Mouse (Mus musculus) skeletal muscle tissue, adult 2 months (tissue): Measurements from ENCODE around the gene Mcm2.

Experiments
- DNase-seq: peaks from one replicate; pipeline ENCODE4 v3.0.0-alpha.2; 2012; ENCODE audit warnings: low read depth, low spot score

Gene Mcm2

DNA sequence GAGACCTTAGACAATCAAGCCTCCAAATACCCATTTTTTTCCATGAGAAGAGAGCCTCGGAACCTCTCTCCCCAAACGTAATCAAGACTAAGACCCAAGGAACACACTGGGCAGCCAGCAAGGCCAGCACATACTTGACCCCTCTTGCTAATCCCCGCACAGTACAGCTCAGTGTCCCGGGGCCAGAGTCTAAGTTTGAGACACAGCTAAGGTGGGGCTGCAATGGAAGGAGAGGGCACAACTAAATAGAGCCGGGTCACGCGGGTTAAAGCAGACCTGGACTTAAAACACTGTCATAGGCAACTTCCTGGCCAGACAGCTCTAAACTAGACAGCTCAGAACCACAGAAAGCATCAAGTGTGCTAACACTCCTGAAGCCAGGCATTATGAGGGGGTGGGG lies 7.7 kb downstream of the Mcm2 start:
- DNase-seq, result no peak

DNA sequence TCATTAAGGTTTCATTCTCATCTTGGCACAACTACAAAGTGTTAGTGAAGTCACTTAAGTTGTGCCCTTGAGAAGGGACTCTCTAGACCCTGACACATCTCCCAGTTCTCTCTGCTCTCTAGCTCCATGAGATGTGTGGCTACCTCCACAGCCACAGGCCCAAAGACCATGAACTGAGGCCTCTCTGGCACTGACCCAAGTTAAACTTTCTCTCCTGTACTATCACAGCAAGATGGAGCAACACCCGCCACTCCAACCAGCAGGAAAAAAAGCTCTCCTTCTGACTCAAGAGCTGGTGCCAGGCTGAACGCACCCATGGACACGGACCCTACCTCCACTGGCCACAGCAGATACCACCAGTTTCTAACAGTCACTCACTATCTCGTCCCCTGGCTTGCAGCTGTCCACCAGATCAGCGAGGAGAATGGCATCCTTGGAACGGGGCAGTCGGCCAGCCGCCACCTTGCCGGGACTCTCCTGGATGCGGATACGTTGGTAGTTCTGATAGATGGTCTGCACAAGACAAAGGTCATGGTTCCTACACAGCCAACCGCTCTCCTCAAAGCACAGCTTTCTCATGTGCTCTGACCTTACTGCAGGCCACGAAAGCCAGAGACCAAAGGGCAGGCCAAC lies 9.1 kb downstream of the Mcm2 start:
- DNase-seq, result no peak

DNA sequence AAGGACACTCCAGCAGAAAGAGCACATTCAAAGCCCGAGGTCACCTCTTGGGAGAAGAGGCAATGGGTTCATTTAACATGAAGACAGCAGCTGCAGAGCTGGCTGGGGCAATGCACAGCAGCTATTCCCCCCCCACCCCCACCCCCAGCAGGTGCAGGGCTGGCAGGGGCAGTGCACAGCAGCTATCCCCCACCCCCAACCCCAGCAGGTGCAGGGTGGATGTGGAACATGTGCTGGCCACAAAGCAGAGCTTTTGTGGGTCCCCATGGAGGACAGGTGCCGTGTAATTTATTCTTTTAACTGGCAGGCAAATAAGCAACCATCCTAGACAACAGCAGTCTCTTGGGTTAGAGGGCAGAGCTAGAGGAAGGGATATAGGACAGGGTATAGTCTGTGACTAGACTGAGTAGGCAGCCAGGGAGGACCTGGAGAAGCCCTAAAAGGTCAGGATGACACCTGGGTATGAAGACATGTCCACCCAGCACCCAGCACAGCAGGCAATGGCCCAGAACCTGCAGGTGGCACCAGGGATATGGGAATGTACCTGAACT lies 12.1 kb downstream of the Mcm2 start:
- DNase-seq, result no peak

DNA sequence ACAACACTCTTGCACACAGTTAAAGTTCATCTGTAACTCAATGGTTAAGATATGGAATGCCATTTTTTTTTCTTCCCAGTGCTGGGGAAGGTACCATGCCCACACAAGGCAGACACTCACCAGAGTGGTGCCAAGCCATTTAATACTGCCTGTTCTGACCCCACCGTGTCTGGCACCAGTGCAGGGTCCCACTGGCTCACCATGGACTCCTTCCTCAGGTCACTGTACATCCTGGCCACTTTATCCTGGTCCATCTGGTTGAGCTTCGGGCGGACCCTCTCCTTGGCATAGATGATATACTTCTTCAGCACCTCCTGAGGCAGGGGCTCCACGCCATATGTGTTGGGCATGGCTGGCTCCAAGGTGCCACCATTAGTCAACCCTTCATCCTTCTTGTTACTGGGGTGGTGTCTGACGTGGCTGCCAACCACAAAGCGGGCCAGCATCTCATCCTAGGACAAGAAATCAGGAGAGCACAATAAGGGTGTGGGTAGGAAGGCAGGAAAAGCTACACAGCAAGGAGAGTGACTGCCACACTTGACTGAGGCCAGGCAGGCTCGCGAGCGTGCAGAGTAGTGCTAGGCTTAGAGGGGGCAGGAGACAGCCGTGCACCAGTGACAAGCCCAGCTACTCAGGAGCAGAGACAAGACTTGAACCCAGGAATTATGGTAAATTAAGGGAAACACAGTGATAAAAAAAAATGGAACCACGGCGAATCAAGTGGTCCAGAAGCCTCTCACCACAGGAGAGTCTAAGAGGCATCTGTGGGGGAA lies 12.8 kb downstream of the Mcm2 start:
- no peak for DNase-seq

DNA sequence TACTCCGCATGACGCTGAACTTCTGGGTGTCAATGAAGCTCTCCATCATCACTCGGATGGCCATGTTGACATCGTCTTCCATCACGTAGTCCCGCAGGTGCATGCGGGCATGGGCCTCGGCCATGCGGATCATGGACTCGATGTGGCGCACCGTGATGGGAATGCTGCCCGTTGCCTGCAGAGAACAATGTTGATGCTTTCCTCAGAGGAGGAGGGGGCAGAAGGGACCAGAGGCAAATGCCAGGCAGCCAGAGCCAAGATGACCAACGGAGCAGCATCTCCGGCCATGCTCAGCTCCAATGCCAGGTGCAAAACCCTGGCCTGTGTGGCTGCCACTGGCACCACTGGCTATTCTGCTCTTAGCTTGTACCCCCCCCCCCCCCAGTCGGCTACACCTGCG lies 13.9 kb downstream of the Mcm2 start:
- DNase-seq, result no peak

DNA sequence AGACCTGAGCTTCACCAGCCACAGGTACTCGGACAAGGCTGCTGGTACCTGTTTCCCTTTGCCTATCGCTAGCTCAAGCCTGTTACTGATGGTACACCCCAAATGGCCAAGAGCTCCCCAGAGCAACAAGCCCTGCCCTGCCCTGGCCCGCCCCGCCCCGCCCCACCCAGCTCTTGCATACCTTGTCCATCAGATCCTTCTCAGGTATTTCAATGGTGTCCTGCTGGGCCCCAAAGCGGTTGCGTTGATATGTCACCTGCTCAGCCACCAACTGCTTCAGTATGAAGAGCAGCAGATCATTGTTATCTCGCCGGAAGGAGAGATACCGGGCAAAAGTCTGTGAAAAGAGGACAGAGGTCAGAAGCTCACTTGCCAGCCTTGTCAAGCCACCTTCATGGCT lies 14.4 kb downstream of the Mcm2 start:
- no peak for DNase-seq

DNA sequence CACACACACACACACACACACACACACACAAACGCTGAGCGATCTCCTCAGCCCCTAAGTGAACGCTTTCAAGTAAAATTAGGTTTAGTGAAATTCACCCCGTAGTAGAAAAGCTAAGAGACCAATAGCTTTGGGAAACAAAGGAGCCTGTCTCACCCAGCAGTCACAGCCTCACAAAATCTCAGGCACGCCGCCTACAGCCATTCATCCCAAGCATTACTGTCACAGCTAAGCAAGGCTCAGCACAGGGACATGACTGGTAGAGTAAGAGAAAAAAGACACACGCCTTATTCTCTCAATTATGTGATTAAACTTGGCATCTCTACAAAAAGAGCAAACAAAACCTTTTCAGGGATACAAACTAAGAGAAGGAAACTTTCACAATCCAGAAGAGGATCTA lies 17.2 kb downstream of the Mcm2 start:
- DNase-seq, result no peak

DNA sequence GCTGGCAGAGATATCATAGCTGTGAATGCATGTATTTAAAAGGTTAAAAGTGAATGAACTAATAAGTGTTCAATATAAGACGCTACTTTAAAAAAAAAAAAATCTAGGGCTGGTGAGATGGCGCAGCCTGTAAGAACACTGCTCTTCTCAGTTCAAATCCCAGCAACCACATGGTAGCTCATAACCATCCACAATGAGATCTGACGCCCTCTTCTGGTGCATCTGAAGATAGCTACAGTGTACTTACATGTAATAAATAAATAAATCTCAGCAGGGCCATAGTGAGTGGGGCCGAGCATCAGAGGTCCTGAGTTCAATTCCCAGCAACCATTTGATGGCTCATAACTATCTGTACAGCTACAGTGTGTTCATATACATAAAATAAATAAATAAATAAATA lies 19.1 kb downstream of the Mcm2 start:
- DNase-seq, result no peak

DNA sequence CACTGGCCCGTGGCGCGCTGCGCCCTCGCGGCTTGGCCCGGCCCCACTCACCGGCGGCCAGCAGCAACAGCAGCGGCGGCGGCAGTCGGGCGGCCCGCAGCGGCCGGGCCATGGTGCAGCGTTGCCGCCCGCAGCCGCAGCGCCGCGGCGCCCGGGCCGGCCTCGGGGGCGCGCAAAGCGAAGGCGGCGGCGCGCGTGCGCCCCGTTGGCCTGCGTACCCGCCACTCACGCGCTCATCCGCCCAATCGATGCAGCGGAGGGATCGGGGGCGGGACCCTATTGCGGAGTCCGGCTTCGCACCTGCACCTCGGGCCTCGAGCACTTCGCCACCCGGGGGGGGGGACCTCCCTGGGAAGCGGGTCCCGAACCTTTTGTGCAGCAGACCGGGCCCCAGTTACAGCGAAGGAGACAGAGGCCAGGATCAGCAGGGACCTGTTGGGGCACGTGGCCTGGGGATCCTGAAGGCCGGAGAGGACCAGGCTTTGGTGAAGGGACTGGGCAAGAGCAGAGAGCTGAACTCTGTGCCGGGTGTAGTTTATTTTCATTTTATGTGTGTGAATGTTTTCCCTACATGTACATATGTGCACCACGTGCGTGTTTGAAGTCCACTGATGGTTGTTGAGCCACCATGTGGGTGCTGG lies 23.6 kb downstream of the Mcm2 start, which contains the start of gene Podxl2:
Podxl2 (minus strand) TSS at position 177 of the 641 bp plus-strand sequence.
- DNase-seq, result peak; percentile 58

DNA sequence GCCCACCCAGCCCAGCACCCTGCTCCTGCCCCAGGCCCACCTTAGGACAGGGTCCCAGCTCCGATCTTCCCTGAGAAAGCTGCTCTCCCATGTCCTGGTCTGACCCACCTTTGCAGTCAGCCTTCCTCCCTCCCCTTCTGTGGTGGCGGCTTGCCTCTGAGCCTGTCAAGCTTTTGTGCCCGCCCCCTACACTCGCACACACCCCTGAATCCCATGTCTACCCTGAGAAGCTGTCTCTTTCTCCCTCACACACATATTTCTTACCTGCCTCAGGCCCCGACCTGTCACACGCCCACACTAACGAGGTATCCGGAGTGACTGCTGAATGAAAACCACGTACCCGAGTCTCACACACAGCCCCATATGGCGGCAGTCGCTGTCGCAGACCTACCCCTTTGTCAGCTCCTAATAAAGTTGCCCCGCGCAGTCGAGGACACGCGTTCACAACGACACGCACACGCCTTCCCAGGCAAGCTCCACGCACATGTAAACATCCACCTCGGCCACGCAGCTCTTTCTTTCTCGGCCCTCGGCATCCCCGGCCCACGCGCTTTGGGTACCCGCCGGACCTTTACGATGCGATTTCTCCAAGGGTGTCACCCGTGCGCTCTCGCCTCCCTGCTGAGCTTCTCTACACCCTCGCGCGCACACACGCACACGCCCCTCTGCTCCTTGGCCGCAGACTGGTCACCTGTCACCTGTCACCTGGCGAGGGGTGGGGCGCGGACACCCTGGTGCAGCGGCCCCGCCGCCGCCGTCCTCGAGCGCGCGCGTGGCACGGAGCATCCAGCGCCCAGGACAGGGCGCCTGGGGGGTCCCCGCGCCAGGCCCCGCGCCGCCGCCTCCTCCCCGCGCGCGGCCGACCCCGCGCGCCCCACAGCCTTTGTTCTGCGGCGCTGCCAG lies 24.4 kb downstream of the Mcm2 start:
- DNase-seq, result no peak

DNA sequence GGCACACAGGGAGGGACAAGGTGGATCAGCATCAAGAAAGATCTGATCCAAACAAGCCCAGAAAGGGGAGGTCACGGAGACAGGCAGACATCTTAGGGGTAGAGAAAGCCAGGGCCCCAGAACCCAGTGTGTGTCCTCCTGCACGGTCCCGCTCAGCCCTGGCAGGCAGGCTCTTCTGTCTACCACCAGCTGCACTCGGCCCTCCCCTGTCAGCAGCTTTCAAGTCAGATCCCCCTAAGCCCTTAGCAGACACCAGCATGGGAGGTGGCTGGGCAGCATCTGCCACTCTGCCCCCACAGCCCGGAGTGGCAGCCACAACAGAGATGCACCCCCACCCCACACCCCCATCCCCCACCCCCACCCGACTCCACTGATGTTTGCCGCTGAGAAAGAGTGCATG lies 25.8 kb downstream of the Mcm2 start:
- no peak for DNase-seq

DNA sequence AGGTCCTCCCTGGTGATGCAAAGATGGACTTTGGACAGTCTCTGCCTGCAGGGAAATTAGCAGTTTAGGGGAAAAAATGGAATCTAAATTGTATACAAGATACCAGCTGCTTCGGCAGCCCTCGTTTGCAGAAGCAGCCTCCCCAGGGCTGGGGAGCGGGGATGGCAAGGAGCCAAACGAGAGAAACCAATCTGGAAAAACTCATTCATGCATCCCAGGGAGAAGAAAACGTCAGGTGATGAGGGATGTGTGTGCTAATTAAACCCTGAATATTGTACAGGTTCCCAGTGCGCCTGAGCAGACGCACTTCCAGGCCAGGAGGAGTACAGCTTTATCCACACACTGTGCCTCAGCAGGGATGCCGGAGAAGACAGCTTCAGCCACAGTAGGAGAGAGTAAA lies 27.0 kb downstream of the Mcm2 start:
- DNase-seq, result no peak

DNA sequence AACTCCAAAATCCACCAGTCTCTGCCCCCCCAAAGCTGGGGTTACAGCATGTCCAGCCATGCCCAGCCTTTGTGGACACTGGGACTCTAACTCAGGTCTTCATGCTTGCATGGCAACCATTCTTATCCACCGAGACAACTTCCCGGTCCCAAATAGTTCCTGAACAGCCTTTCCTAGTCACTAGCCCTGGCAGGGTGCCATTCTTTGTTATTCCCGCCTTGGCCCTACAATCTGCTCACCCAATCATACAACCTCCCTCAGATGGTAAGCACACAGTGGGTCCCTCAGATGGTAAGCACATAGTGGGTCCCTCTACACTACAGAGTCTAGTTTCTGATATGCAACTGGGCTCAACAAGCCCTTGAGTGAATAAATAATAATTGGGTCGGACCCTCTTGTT lies 28.0 kb downstream of the Mcm2 start:
- no peak for DNase-seq

DNA sequence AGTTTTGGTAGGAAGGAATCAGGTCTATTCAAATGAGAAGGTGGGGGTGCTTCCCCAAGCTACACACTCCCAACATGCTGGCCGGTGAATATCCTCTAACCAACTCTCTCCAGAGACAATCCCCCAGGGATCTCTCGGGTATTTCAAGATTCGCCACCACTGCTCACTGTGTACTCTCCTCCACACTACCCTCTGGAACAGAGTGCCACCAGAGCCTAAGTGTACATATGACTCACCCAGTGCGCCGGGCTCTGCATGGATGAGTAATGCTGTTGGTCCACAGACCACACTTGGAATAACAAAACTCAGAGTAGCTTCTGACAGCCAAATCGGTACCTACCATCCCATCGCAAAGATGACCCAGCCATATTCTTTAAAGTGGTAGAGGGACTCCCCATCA lies 29.1 kb downstream of the Mcm2 start:
- DNase-seq, result no peak

DNA sequence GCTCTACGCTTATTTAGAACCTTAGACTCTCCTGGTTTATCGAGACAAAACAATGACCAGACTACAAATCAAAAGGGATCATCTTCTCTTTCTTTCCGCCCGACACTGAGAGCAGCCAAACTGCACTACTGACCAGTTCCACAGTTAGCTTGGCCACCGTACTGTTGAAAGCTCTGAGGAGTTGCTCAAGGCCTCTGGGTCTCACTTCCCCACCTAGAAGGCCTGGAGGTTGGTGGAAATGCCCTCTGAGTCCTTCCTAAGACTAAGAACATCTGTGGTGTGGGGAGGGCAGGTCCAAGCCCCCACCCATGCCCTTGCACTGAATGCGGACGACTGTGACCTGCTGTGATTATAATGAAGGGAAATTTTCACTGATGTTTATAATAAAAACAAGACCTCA lies 32.9 kb downstream of the Mcm2 start:
- no peak for DNase-seq

DNA sequence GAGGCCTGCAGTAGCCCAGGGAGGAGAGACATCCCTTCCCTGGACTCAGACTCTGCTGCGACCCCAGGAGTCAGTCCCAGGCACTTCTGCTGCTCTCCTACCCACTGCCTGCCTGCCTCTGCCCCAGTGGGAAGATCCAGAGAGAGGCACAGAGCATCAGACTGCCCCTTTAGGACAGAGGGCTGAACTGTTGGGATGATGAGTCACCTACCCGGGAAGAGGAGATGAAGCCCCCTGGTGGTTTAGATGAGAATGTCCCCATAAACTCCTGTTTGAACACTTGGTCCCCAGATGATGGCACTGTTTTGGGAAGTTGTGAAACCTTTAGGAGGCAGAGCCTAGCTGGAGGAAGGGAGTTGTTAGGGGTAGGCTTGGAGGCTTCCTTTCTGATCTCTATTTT lies 37.7 kb downstream of the Mcm2 start:
- no peak for DNase-seq

DNA sequence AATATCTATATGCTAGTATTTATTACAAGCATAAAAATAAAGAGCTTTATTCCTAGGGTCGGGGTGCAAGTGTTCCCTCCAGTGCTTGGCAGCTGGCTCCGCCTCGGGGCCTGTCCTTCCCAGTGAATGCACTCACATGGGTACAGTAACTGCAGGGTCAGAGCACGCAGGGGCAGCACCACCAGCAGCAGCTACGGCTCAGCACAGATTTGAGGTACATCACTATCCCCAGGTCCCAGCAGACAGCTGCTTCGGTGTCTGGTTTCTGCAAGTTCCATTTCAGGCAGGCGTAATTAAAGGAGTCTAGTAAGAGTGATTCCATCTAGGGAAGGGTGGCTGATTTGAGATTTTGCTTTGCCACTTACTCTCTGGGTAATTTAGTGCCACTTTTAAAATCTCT lies 40.2 kb downstream of the Mcm2 start:
- DNase-seq, result peak; percentile 73

DNA sequence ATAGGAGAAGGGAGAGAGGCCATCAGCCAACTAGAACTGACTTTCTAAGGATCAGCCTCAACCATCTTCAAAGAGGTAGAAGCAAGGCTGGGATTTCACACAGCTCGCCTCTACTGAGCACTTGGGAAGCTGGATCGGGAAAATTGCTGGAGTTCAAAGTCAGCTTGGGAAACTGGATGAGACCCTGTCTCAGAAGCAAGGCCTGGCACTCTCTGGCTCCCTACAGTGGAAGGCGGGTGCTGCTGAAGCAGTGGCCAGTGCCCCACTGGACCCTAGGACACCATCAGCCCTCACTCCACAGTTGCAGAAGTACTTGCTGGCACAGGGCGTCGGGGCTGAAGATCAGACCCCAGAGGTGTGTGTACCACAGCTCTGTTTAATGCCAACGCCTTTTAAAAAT lies 40.8 kb downstream of the Mcm2 start:
- DNase-seq, result no peak

DNA sequence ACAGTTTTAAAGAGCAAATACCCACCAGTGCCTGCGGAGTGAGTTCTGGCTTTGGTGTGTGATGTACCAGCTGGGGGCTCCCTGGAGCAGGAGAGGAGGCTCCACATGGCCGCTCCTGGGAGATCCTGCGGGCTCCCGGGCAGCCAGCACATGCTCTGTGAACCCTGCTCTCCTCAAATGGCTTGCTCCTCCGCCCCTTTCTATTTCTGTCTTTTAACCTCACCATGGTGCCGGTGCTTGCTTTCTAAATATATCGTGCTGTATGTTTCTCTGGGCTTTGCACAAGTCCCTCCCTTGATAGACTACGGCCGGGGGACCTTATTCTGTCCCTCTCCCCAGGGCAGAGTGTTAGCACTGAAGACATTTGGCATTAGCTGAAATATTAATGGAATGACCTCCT lies 41.3 kb downstream of the Mcm2 start:
- peak; percentile 90 for DNase-seq

DNA sequence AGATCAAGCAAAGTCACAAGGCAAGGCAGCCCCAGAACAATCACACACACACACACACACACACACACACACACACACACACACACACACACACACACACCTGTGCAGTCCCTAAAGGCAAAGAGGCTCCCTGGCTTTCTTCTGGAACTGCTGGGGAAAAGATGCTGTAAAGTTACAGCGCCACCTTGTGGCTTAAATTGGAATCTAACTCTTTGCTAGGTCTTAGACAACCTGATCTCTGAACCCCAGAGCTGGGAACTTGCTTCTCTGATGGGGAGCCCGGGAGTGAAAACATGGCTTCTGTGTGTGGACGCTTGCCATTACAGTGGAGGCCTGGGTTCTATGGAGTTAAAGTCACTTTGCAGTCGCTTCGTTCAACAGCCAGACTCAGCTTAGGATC lies 42.9 kb downstream of the Mcm2 start:
- peak; percentile 77 for DNase-seq

DNA sequence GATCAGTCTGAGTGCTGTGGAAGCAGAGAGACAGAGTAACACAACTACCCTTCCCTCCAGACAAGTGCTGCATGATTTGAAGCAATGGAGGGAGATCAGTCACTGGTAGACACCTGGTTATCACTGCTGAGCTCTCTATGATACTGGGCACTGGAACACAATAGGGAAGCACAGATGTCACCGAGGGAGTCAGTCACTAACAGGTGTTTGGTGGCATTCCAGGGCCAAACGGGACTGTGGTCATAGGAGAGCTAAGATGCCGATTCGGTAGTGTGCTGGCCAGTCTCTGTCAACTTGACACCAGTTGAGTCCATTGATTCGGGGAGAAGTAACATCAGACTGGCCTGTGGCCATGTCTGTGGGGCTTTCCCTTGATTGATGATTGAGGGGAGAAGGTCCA lies 44.1 kb downstream of the Mcm2 start:
- no peak for DNase-seq

DNA sequence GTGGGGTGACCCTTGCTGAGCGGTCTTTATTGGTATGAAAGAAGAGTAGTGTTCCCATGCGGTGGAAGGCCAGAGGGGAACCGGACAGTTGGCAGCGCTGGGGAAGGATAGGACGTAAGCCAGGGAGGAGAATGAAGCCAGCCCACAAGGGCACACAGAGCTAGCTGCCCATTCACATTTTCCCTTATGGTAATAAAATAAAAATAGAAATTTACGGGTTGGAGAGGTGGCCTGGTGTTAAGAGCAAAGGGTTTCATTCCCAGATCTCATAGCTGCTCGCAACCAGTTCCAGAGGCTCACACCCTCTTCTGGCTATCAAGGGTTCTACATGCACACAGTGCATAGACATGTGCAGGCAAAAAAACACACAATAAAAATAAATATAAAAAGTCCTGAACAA lies 48.5 kb downstream of the Mcm2 start:
- DNase-seq, result peak; percentile 80
